15 mouse cellular contexts compared by ENCODE assay signal in the genomic region with DNA sequence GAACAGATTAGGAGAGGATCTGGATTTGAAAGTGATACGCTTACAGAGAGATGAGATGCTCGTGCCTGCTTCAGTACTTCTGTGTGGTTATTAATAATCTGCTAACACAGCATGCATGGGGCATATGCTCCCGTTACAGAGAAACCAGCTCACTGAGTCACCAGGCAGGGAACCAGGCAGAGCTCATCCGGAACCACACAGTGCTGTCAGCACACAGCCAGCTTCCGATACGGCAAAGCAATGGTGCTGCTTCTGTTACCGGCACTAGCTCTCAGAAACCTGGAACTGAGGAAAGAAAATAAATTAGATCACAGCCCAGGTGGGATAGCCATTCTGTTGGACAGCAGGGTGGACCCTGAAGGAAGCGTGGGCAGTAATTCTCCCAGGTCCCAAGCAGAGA.
DNase-seq lines count a peak whose midpoint lies in the region; ATAC-seq lines count a peak whose summit lies in the region.
"Had no signal": no experiment of that assay in that cellular context is flagged by ENCODE, and none has a peak within 500 bp of the region (broad histone marks: within the 10 kb centered on the region; RNA-seq: fewer than 3 reads in every experiment).

No protein-coding gene starts in this region.

- H3K9ac ChIP-seq in hindbrain, embryonic 16.5 days (ENCODE audit: low read depth, low read length), result no peak overlapping the region
- H3K9ac ChIP-seq in liver, embryonic 12.5 days, result no peak overlapping the region
- no peak overlapping the region for H3K9ac ChIP-seq in heart, embryonic 11.5 days (ENCODE audit: low read depth, low read length)
- H3K9ac ChIP-seq: limb, embryonic 12.5 days had no signal

- WGBS in hindbrain, embryonic 16.5 days, result 81% methylated on average over 8 of the region's 8 CpGs
- 94% methylated on average over 8 of the region's 8 CpGs for WGBS in hindbrain, embryonic 10.5 days
- WGBS in liver, embryonic 12.5 days (ENCODE audit: insufficient replicate concordance), result 81% methylated on average over 8 of the region's 8 CpGs
- WGBS in heart, embryonic 11.5 days (ENCODE audit: insufficient replicate concordance), result 84% methylated on average over 8 of the region's 8 CpGs

- no peaks in the 10 kb centered on the region for H3K4me1 ChIP-seq in hindbrain, embryonic 16.5 days (ENCODE audit: control insufficient read depth, insufficient read depth, low read depth, low read length)
- no peaks in the 10 kb centered on the region for H3K4me1 ChIP-seq in hindbrain, embryonic 10.5 days (replicated peaks)
- no peaks in the 10 kb centered on the region for H3K4me1 ChIP-seq in liver, embryonic 12.5 days
- H3K4me1 ChIP-seq in heart, embryonic 11.5 days (ENCODE audit: control insufficient read depth, insufficient read depth, low read length), result no peaks in the 10 kb centered on the region
- H3K4me1 ChIP-seq: limb, embryonic 12.5 days had no signal

- H3K4me3 ChIP-seq in hindbrain, embryonic 16.5 days (ENCODE audit: low read length), result no peak overlapping the region
- no peak overlapping the region for H3K4me3 ChIP-seq in hindbrain, embryonic 10.5 days
- no peak overlapping the region for H3K4me3 ChIP-seq in liver, embryonic 12.5 days
- no peak overlapping the region for H3K4me3 ChIP-seq in heart, embryonic 11.5 days (ENCODE audit: low read depth, low read length)
- H3K4me3 ChIP-seq: gastrocnemius, adult 2 months; limb, embryonic 12.5 days had no signal

- DNase-seq in hindbrain, embryonic 10.5 days (ENCODE audit: low spot score), result no peak
- peak; percentile 79 to 87 for DNase-seq in cerebellum, postnatal 10 days
- DNase-seq in layer of hippocampus, postnatal 10 days (ENCODE audit: low spot score in 2 of 2), result peak; percentile 32 to 38
- DNase-seq in right cerebral cortex, postnatal 36 days (ENCODE audit: low spot score in 2 of 2), result peak; percentile 10 to 12
- DNase-seq: gastrocnemius, adult 2 months; heart, postnatal 36 days; kidney, postnatal 10 days; lung, adult 18-20 months; thymus, adult 18-20 months had no signal

- no peaks in the 10 kb centered on the region for H3K9me3 ChIP-seq in hindbrain, embryonic 16.5 days (ENCODE audit: control insufficient read depth, low read length)
- H3K9me3 ChIP-seq in hindbrain, embryonic 10.5 days, result no peaks in the 10 kb centered on the region
- no peaks in the 10 kb centered on the region for H3K9me3 ChIP-seq in liver, embryonic 12.5 days (replicated peaks)
- H3K9me3 ChIP-seq in heart, embryonic 11.5 days (replicated peaks; ENCODE audit: control insufficient read depth, low read length), result no peaks in the 10 kb centered on the region
- H3K9me3 ChIP-seq: limb, embryonic 12.5 days had no signal

- H3K4me2 ChIP-seq in hindbrain, embryonic 16.5 days (ENCODE audit: low read length), result no peak overlapping the region
- H3K4me2 ChIP-seq in liver, embryonic 12.5 days, result no peak overlapping the region
- H3K4me2 ChIP-seq in heart, embryonic 11.5 days, result no peak overlapping the region
- H3K4me2 ChIP-seq: limb, embryonic 12.5 days had no signal

- ATAC-seq in hindbrain, embryonic 16.5 days, result peak; percentile 56; the same call in 1 of the 2 replicates
- ATAC-seq in activated CD4-positive, CD25-positive, alpha-beta regulatory T cell, adult 4 months, result no peak
- ATAC-seq in liver, embryonic 12.5 days, result no peak
- no peak for ATAC-seq in heart, embryonic 11.5 days (replicated peaks; ENCODE audit: insufficient number of reproducible peaks, low FRiP score, low TSS enrichment)
- ATAC-seq: inflammation-experienced regulatory T-cells, adult 6 months had no signal

- no peaks in the 10 kb centered on the region for H3K36me3 ChIP-seq in hindbrain, embryonic 16.5 days (ENCODE audit: control insufficient read depth, insufficient read depth, low read length)
- H3K36me3 ChIP-seq in hindbrain, embryonic 10.5 days, result no peaks in the 10 kb centered on the region
- no peaks in the 10 kb centered on the region for H3K36me3 ChIP-seq in liver, embryonic 12.5 days
- H3K36me3 ChIP-seq in heart, embryonic 11.5 days (ENCODE audit: control insufficient read depth, insufficient read depth, low read length), result no peaks in the 10 kb centered on the region
- H3K36me3 ChIP-seq: limb, embryonic 12.5 days had no signal

- no peaks in the 10 kb centered on the region for H3K27me3 ChIP-seq in hindbrain, embryonic 16.5 days (replicated peaks; ENCODE audit: control insufficient read depth, insufficient read depth, low read length)
- H3K27me3 ChIP-seq in hindbrain, embryonic 10.5 days (ENCODE audit: insufficient read depth, poor library complexity, severe bottlenecking), result no peaks in the 10 kb centered on the region
- no peaks in the 10 kb centered on the region for H3K27me3 ChIP-seq in liver, embryonic 12.5 days (replicated peaks)
- no peaks in the 10 kb centered on the region for H3K27me3 ChIP-seq in heart, embryonic 11.5 days (ENCODE audit: control insufficient read depth, insufficient read depth, low read length)
- H3K27me3 ChIP-seq: limb, embryonic 12.5 days had no signal

- no peak overlapping the region for H3K27ac ChIP-seq in hindbrain, embryonic 16.5 days (ENCODE audit: low read depth, low read length)
- H3K27ac ChIP-seq in hindbrain, embryonic 10.5 days, result no peak overlapping the region
- H3K27ac ChIP-seq in liver, embryonic 12.5 days, result no peak overlapping the region
- no peak overlapping the region for H3K27ac ChIP-seq in heart, embryonic 11.5 days (ENCODE audit: low read depth, low read length)
- H3K27ac ChIP-seq: gastrocnemius, adult 2 months; limb, embryonic 12.5 days had no signal
